Mouse (Mus musculus) brain, embryonic 14.5 days (tissue): ENCODE results near the gene Ddx28.
A peak's percentile ranks its signal among the peaks of the same experiment; 100 is the strongest.

ENCODE experiments used
- CTCF ChIP-seq: fragments of 200-500 bp; IDR thresholded peaks from 2 replicates; pipeline ENCODE4 v1.5.1; 2012; ENCODE audit warnings: inconsistent platforms, mild to moderate bottlenecking, moderate library complexity, borderline replicate concordance; ENCODE audit not compliant: insufficient read depth, insufficient read length; ENCODE audit errors: extremely low read depth
- POLR2A ChIP-seq: fragments of 200-500 bp; IDR thresholded peaks from 2 replicates; pipeline ENCODE4 v1.6.1; 2012; ENCODE audit warnings: mild to moderate bottlenecking, inconsistent platforms, borderline replicate concordance; ENCODE audit not compliant: poor library complexity, insufficient read depth, insufficient read length, severe bottlenecking; ENCODE audit errors: extremely low read depth

DNA sequence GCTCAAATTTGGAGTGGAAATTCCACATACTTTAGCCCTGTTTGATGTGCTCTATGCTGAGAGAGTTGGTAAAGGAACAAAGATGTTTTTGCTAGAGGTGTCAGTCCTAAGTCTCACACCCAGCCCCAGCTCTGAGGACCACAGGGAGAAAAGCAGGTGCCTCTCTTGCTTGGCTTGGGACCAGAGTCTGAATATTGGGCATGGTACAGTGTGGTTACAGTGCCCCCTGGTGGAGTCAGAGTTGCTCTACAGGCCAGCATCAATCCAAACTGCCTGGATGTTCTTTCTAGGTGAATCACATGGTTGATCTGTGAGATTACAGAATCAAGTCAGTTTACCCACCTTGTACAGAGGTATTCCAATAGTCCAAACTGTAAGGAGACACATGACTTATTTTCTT is 10.8 kb upstream of the Ddx28 start:
- TF ChIP-seq CTCF (peak; percentile 91), POLR2A (no peak)
